Mouse (Mus musculus): Measurements from ENCODE around the gene G0s2. TPM values are rescaled to one million over a fixed set of nuclear protein-coding genes. Genes with fewer than 3 reads are reported as not detected.

Gene G0s2
- polyA plus RNA-seq, 1 experiment from 2014 or later = 111 TPM

- ATAC-seq (ENCODE audit: insufficient number of reproducible peaks, insufficient read depth, low FRiP score, low read depth) = no peak
- no peaks in the 10 kb centered on the region for H3K9me3 ChIP-seq (ENCODE audit: control insufficient read depth, low read length)
- H3K4me2 ChIP-seq (ENCODE audit: low read length) = no peak overlapping the region
- 75% methylated on average over 1 of the region's 1 CpGs for WGBS
- no peaks in the 10 kb centered on the region for H3K27me3 ChIP-seq (ENCODE audit: control insufficient read depth, insufficient read depth, low read length)
- peaks cover 4% of the 10 kb centered on the region in 2 experiments; a peak in 2 of 4 replicates for H3K4me1 ChIP-seq (ENCODE audit: control insufficient read depth in 2 of 2, insufficient read depth in 2 of 2, low read length in 2 of 2)
- no peaks in the 10 kb centered on the region for H3K36me3 ChIP-seq (ENCODE audit: control insufficient read depth, insufficient read depth, low read length)
- H3K4me3 ChIP-seq (ENCODE audit: control insufficient read depth in 1 of 2, insufficient read depth in 1 of 2, low read depth in 1 of 2, low read length in 2 of 2) = no peak overlapping the region
- H3K9ac ChIP-seq (ENCODE audit: low read length) = no peak overlapping the region
- no peak overlapping the region for H3K27ac ChIP-seq (replicated peaks in 1 of 2; ENCODE audit: control insufficient read depth in 1 of 2, insufficient read depth in 1 of 2, low read depth in 2 of 2, low read length in 2 of 2)
These were observed 27.0 kb upstream of the G0s2 start for GRCm38 (mm10) chr1:193299995-193300394.

GRCm38 (mm10) chr1:193298141-193298765 is 25.2 kb upstream of the G0s2 start:
- no peaks in the 10 kb centered on the region for H3K27me3 ChIP-seq (ENCODE audit: control insufficient read depth, insufficient read depth, low read length)
- H3K4me1 ChIP-seq (ENCODE audit: control insufficient read depth in 2 of 2, insufficient read depth in 2 of 2, low read length in 2 of 2) = peaks cover 4% of the 10 kb centered on the region in 2 experiments; a peak in 2 of 4 replicates
- H3K4me2 ChIP-seq (ENCODE audit: low read length) = no peak overlapping the region
- H3K27ac ChIP-seq (replicated peaks in 1 of 2; ENCODE audit: control insufficient read depth in 1 of 2, insufficient read depth in 1 of 2, low read depth in 2 of 2, low read length in 2 of 2) = no peak overlapping the region
- H3K9ac ChIP-seq (ENCODE audit: low read length) = no peak overlapping the region
- H3K4me3 ChIP-seq (ENCODE audit: control insufficient read depth in 1 of 2, insufficient read depth in 1 of 2, low read depth in 1 of 2, low read length in 2 of 2) = no peak overlapping the region
- WGBS = 79% methylated on average over 3 of the region's 3 CpGs
- H3K9me3 ChIP-seq (ENCODE audit: control insufficient read depth, low read length) = no peaks in the 10 kb centered on the region
- no peaks in the 10 kb centered on the region for H3K36me3 ChIP-seq (ENCODE audit: control insufficient read depth, insufficient read depth, low read length)
- no peak for ATAC-seq (ENCODE audit: insufficient number of reproducible peaks, insufficient read depth, low FRiP score, low read depth)

GRCm38 (mm10) chr1:193295920-193296319 is 22.9 kb upstream of the G0s2 start:
- no peak overlapping the region for H3K9ac ChIP-seq (ENCODE audit: low read length)
- H3K4me3 ChIP-seq (ENCODE audit: control insufficient read depth in 1 of 2, insufficient read depth in 1 of 2, low read depth in 1 of 2, low read length in 2 of 2) = no peak overlapping the region
- no peaks in the 10 kb centered on the region for H3K36me3 ChIP-seq (ENCODE audit: control insufficient read depth, insufficient read depth, low read length)
- no peak overlapping the region for H3K4me2 ChIP-seq (ENCODE audit: low read length)
- no peak for ATAC-seq (ENCODE audit: insufficient number of reproducible peaks, insufficient read depth, low FRiP score, low read depth)
- WGBS = 75% methylated on average over 5 of the region's 5 CpGs
- H3K9me3 ChIP-seq (ENCODE audit: control insufficient read depth, low read length) = no peaks in the 10 kb centered on the region
- H3K4me1 ChIP-seq (ENCODE audit: control insufficient read depth in 2 of 2, insufficient read depth in 2 of 2, low read length in 2 of 2) = no peaks in the 10 kb centered on the region
- H3K27ac ChIP-seq (replicated peaks in 1 of 2; ENCODE audit: control insufficient read depth in 1 of 2, insufficient read depth in 1 of 2, low read depth in 2 of 2, low read length in 2 of 2) = no peak overlapping the region
- no peaks in the 10 kb centered on the region for H3K27me3 ChIP-seq (ENCODE audit: control insufficient read depth, insufficient read depth, low read length)

GRCm38 (mm10) chr1:193293926-193294325 is 20.9 kb upstream of the G0s2 start:
- no peak overlapping the region for H3K27ac ChIP-seq (replicated peaks in 1 of 2; ENCODE audit: control insufficient read depth in 1 of 2, insufficient read depth in 1 of 2, low read depth in 2 of 2, low read length in 2 of 2)
- no peaks in the 10 kb centered on the region for H3K4me1 ChIP-seq (ENCODE audit: control insufficient read depth in 2 of 2, insufficient read depth in 2 of 2, low read length in 2 of 2)
- no peaks in the 10 kb centered on the region for H3K9me3 ChIP-seq (ENCODE audit: control insufficient read depth, low read length)
- H3K27me3 ChIP-seq (ENCODE audit: control insufficient read depth, insufficient read depth, low read length) = no peaks in the 10 kb centered on the region
- no peak for ATAC-seq (ENCODE audit: insufficient number of reproducible peaks, insufficient read depth, low FRiP score, low read depth)
- H3K36me3 ChIP-seq (ENCODE audit: control insufficient read depth, insufficient read depth, low read length) = no peaks in the 10 kb centered on the region
- no peak overlapping the region for H3K9ac ChIP-seq (ENCODE audit: low read length)
- H3K4me2 ChIP-seq (ENCODE audit: low read length) = no peak overlapping the region
- H3K4me3 ChIP-seq (ENCODE audit: control insufficient read depth in 1 of 2, insufficient read depth in 1 of 2, low read depth in 1 of 2, low read length in 2 of 2) = no peak overlapping the region
- 62% methylated on average over 3 of the region's 3 CpGs for WGBS

- ATAC-seq (ENCODE audit: insufficient number of reproducible peaks, insufficient read depth, low FRiP score, low read depth) = no peak
- no peaks in the 10 kb centered on the region for H3K27me3 ChIP-seq (ENCODE audit: control insufficient read depth, insufficient read depth, low read length)
- no peak overlapping the region for H3K27ac ChIP-seq (replicated peaks in 1 of 2; ENCODE audit: control insufficient read depth in 1 of 2, insufficient read depth in 1 of 2, low read depth in 2 of 2, low read length in 2 of 2)
- no peak overlapping the region for H3K9ac ChIP-seq (ENCODE audit: low read length)
- WGBS = 53% methylated on average over 2 of the region's 2 CpGs
- no peaks in the 10 kb centered on the region for H3K9me3 ChIP-seq (ENCODE audit: control insufficient read depth, low read length)
- no peak overlapping the region for H3K4me3 ChIP-seq (ENCODE audit: control insufficient read depth in 1 of 2, insufficient read depth in 1 of 2, low read depth in 1 of 2, low read length in 2 of 2)
- no peaks in the 10 kb centered on the region for H3K36me3 ChIP-seq (ENCODE audit: control insufficient read depth, insufficient read depth, low read length)
- no peak overlapping the region for H3K4me2 ChIP-seq (ENCODE audit: low read length)
- no peaks in the 10 kb centered on the region for H3K4me1 ChIP-seq (ENCODE audit: control insufficient read depth in 2 of 2, insufficient read depth in 2 of 2, low read length in 2 of 2)
These were observed 20.0 kb upstream of the G0s2 start for GRCm38 (mm10) chr1:193293039-193293438.

- no peak overlapping the region for H3K4me3 ChIP-seq (ENCODE audit: control insufficient read depth in 1 of 2, insufficient read depth in 1 of 2, low read depth in 1 of 2, low read length in 2 of 2)
These were observed 17.7 kb upstream of the G0s2 start for GRCm38 (mm10) chr1:193290686-193291085.

GRCm38 (mm10) chr1:193289914-193290313 is 16.9 kb upstream of the G0s2 start:
- 72% methylated on average over 5 of the region's 5 CpGs for WGBS
- no peaks in the 10 kb centered on the region for H3K9me3 ChIP-seq (ENCODE audit: control insufficient read depth, low read length)
- no peak for ATAC-seq (ENCODE audit: insufficient number of reproducible peaks, insufficient read depth, low FRiP score, low read depth)
- no peak overlapping the region for H3K4me2 ChIP-seq (ENCODE audit: low read length)
- H3K27ac ChIP-seq (replicated peaks in 1 of 2; ENCODE audit: control insufficient read depth in 1 of 2, insufficient read depth in 1 of 2, low read depth in 2 of 2, low read length in 2 of 2) = no peak overlapping the region
- H3K27me3 ChIP-seq (ENCODE audit: control insufficient read depth, insufficient read depth, low read length) = no peaks in the 10 kb centered on the region
- no peak overlapping the region for H3K4me3 ChIP-seq (ENCODE audit: control insufficient read depth in 1 of 2, insufficient read depth in 1 of 2, low read depth in 1 of 2, low read length in 2 of 2)
- H3K36me3 ChIP-seq (ENCODE audit: control insufficient read depth, insufficient read depth, low read length) = no peaks in the 10 kb centered on the region
- no peaks in the 10 kb centered on the region for H3K4me1 ChIP-seq (ENCODE audit: control insufficient read depth in 2 of 2, insufficient read depth in 2 of 2, low read length in 2 of 2)
- no peak overlapping the region for H3K9ac ChIP-seq (ENCODE audit: low read length)

More at GRCm38 (mm10) chr1:193290686-193291085, 17.7 kb upstream of the G0s2 start:
- no peaks in the 10 kb centered on the region for H3K4me1 ChIP-seq (ENCODE audit: control insufficient read depth in 2 of 2, insufficient read depth in 2 of 2, low read length in 2 of 2)
- H3K27ac ChIP-seq (replicated peaks in 1 of 2; ENCODE audit: control insufficient read depth in 1 of 2, insufficient read depth in 1 of 2, low read depth in 2 of 2, low read length in 2 of 2) = no peak overlapping the region
- H3K36me3 ChIP-seq (ENCODE audit: control insufficient read depth, insufficient read depth, low read length) = no peaks in the 10 kb centered on the region
- H3K4me2 ChIP-seq (ENCODE audit: low read length) = no peak overlapping the region
- no peaks in the 10 kb centered on the region for H3K27me3 ChIP-seq (ENCODE audit: control insufficient read depth, insufficient read depth, low read length)
- H3K9me3 ChIP-seq (ENCODE audit: control insufficient read depth, low read length) = no peaks in the 10 kb centered on the region
- H3K9ac ChIP-seq (ENCODE audit: low read length) = no peak overlapping the region
- ATAC-seq (ENCODE audit: insufficient number of reproducible peaks, insufficient read depth, low FRiP score, low read depth) = no peak

GRCm38 (mm10) chr1:193289076-193289475 is 16.1 kb upstream of the G0s2 start:
- Histone ChIP-seq H3K27ac (replicated peaks in 1 of 2; ENCODE audit: control insufficient read depth in 1 of 2, insufficient read depth in 1 of 2, low read depth in 2 of 2, low read length in 2 of 2) (no peak overlapping the region), H3K9me3 (ENCODE audit: control insufficient read depth, low read length) (no peaks in the 10 kb centered on the region), H3K27me3 (ENCODE audit: control insufficient read depth, insufficient read depth, low read length) (no peaks in the 10 kb centered on the region), H3K4me1 (ENCODE audit: control insufficient read depth in 2 of 2, insufficient read depth in 2 of 2, low read length in 2 of 2) (no peaks in the 10 kb centered on the region), H3K9ac (ENCODE audit: low read length) (no peak overlapping the region), H3K36me3 (ENCODE audit: control insufficient read depth, insufficient read depth, low read length) (no peaks in the 10 kb centered on the region), H3K4me2 (ENCODE audit: low read length) (no peak overlapping the region), H3K4me3 (ENCODE audit: control insufficient read depth in 1 of 2, insufficient read depth in 1 of 2, low read depth in 1 of 2, low read length in 2 of 2) (no peak overlapping the region)
- WGBS = 86% methylated on average over 3 of the region's 3 CpGs
- no peak for ATAC-seq (ENCODE audit: insufficient number of reproducible peaks, insufficient read depth, low FRiP score, low read depth)
